Mouse (Mus musculus) left cerebral cortex, adult 2 months (tissue): ENCODE results near the gene Thg1l. TPM values are rescaled to one million over a fixed set of nuclear protein-coding genes. Genes with fewer than 3 reads are reported as not detected.

Source experiments
- DNase-seq, 2 experiments: peaks; one replicate each; pipeline ENCODE4 v3.0.0; 2021 to 2022; ENCODE audit warnings: low spot score in 2 of 2, mixed read lengths in 1 of 2; ENCODE audit errors: extremely low spot score in 1 of 2
- H3K27ac ChIP-seq: fragments of 200-600 bp; 2 replicates; pipeline ENCODE4 v1.8.1; 2022
- H3K4me3 ChIP-seq: fragments of 200-600 bp; 2 replicates; pipeline ENCODE4 v1.8.1; 2022
- CTCF ChIP-seq: fragments of 200-600 bp; IDR thresholded peaks from 2 replicates; pipeline ENCODE4 v1.8.1; 2022; ENCODE audit warnings: antibody characterized with exemption, mild to moderate bottlenecking, moderate library complexity
- intact Hi-C: fragments of 180-260 bp; cut with DNase I; formaldehyde crosslinking; loops from one replicate; pipeline ENCODE4 v1.15.1; 2025
- long read RNA-seq, 2 experiments: library from polyadenylated mRNA; stranded (forward); transcript quantifications; one replicate each; pipeline ENCODE4 v2.0.0; 2021; ENCODE audit warnings: borderline mapping rate in 2 of 2
- total RNA-seq, 2 experiments: library from RNA; stranded (reverse); gene quantifications; 2 replicates each; pipeline ENCODE4 v1.2.3; 2021

Thg1l gene
- 10 to 100 TPM; 10.4 to 12.2 TPM for total RNA-seq
- long read RNA-seq, experiment 1, result 0 reads
- long read RNA-seq, experiment 2, partial matches to known transcripts, result 0 of 1 reads
- long read RNA-seq, experiment 2, other reads (novel, unspliced or antisense), result 0 of 1 reads

DNA sequence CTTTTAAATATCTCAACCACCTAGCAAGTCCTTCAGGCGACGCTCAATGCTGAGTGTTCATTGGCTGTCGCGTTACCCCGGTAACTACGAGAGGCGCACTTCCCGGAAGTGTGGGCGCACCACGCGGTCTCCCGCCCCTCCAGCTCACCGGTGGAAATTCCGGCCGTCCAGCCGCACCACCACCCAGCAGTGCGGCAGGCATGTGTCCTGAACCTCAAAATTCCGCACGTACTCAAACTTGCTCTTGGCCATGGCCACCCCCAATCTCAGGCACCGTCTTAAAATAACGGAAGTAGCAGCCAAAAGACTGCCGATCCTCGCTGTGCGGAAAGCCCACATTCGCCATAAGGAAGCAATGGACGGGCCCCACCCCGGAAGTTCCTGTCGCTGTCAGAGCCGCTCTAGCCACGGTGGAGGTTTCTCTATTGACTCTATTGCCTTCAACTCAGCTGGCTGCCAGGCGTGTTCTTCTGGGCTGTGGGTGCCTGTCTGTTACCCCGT, at the start of gene Thg1l:
TSS of gene Thg1l (minus strand) at position 368 of the 501 bp plus-strand sequence.
- H3K4me3 ChIP-seq, result peak within 1 kb of the TSS; percentile 87
- intact Hi-C loops, result no loop called here
- H3K27ac ChIP-seq, result peak within 1 kb of the TSS; percentile 90
- no peak for TF ChIP-seq CTCF
- peak; percentile 85 to 88 for DNase-seq

DNA sequence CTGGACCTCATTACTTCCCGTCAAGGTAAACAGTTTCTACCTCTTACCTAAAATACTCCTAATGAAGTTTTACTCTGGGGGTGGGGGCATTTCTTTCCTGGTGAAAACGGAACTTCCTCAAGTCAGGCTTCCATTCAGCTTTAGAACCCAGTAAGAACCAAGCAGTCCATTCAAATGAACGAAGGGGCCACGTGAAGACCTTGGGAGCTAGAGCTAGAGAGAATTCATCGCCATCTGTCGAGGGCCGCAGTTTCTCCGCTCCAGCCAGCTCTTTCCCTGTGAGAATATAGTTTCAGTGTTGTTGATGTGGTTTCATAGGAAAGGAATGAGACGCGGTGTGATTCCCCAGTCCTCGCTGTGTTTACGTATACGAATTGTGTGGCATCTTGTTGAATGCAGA, 36.8 kb upstream of the Thg1l start:
- Histone ChIP-seq H3K4me3 (no peak overlapping the region), H3K27ac (no peak overlapping the region)
- intact Hi-C loops, result no loop called here
- DNase-seq, result no peak
- TF ChIP-seq CTCF, result no peak

- peak in 1 of 2 experiments; percentile 18 for DNase-seq
- Histone ChIP-seq H3K4me3 (no peak overlapping the region), H3K27ac (no peak overlapping the region)
- intact Hi-C loops, result no loop called here
- TF ChIP-seq CTCF, result no peak
These were observed 36.3 kb upstream of the Thg1l start for GRCm38 (mm10) chr11:45991604-45992003.

- no peak for TF ChIP-seq CTCF
- Histone ChIP-seq H3K4me3 (peak overlapping the region; percentile 49), H3K27ac (no peak overlapping the region; the same call in 1 of the 2 replicates)
- intact Hi-C loops, result no loop called here
- no peak for DNase-seq
These were observed 25.6 kb upstream of the Thg1l start for GRCm38 (mm10) chr11:45980893-45981253.

- intact Hi-C loops, result loop anchor here (5.0 kb wide), 1 partner anchor 222 kb away; no protein-coding TSS in a partner anchor
- peak; percentile 50 to 51 for DNase-seq
These were observed 24.9 kb upstream of the Thg1l start, which contains the start of gene Sox30 for GRCm38 (mm10) chr11:45979946-45980892. Gene Sox30, plus strand, starts transcription at chr11:45980310.

DNA sequence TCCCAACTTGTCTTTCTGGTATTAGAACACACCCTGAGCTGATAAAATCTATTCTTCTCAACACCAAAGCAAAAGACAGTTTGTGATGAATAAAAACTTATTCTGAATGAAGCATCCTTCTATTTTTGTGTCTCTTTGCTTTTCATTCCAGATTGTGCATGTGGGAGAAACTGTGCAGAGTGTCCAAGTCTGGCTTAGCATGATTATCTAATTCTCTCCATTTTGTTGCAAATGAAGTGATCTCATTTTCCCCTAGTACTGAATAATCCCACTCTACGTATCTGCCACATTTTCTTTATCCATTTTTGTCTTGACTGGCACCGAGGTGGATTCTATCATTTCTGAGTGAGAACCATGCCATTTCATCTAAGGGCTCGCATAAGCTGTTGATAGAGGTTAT, 20.8 kb upstream of the Thg1l start:
- no peak for DNase-seq
- no peak for TF ChIP-seq CTCF
- Histone ChIP-seq H3K27ac (peak overlapping the region; percentile 78), H3K4me3 (no peak overlapping the region)
- intact Hi-C loops, result loop anchor here (5.0 kb wide), 1 partner anchor 226 kb away; no protein-coding TSS in a partner anchor

More at GRCm38 (mm10) chr11:45979946-45980892, 24.9 kb upstream of the Thg1l start, which contains the start of gene Sox30:
- TF ChIP-seq CTCF, result no peak; the same call in 1 of the 2 replicates
- no peak within 1 kb of the TSS; the same call in 1 of the 2 replicates for H3K27ac ChIP-seq
- H3K4me3 ChIP-seq, result peak within 1 kb of the TSS; percentile 49

- Histone ChIP-seq H3K27ac (peak overlapping the region; percentile 67), H3K4me3 (no peak overlapping the region)
- DNase-seq, result no peak
- intact Hi-C loops, result no loop called here
- no peak for TF ChIP-seq CTCF
These were observed 19.2 kb upstream of the Thg1l start for GRCm38 (mm10) chr11:45974466-45974865.

DNA sequence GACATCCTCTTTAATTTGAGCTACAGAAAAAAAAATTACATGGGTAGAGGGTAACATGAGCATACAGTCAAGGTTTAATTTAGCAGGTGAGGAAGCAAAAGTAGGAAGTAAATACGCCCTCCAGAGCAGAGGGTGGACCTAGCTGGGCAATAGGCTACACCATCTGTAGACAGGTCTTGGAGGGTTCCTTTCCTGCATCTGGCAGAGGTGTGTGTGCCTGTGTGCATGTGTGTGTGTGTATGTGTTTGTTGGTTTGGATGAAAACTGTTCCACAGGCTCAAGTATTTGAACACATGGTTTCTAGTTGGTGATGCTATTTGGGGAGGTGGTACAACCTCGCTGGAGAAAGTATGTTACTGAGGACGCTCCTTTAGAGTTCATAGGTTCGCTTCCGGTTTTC, 18.3 kb upstream of the Thg1l start:
- no peak for TF ChIP-seq CTCF
- no peak for DNase-seq
- no peak overlapping the region for H3K4me3 ChIP-seq
- H3K27ac ChIP-seq, result peak overlapping the region; percentile 67
- intact Hi-C loops, result no loop called here

DNA sequence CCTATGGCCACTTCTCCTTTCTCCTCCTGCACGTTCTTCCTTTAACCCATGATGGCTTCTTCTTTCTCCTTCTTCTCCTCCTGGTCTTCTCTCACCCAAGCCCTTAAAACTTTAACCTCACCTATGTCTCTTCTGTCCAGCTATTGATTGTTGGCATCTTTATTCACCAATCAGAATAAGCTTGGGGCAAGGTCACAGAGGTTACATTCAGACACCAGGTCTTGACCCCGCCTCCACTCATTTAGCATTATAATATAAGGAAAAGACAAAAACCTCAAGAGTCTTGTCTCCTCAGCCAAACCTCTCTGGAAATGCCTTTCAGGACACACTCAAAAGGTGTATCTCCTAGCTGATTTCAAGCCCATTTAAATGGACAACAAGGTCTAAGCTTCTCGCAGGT, 13.2 kb upstream of the Thg1l start:
- intact Hi-C loops, result no loop called here

GRCm38 (mm10) chr11:45966896-45967295, 11.6 kb upstream of the Thg1l start:
- no peak overlapping the region for H3K27ac ChIP-seq
- H3K4me3 ChIP-seq, result no peak overlapping the region
- TF ChIP-seq CTCF, result no peak
- intact Hi-C loops, result no loop called here
- DNase-seq, result no peak

More for the DNA sequence above, 13.2 kb upstream of the Thg1l start:
- Histone ChIP-seq H3K4me3 (no peak overlapping the region), H3K27ac (no peak overlapping the region)
- TF ChIP-seq CTCF, result no peak
- no peak for DNase-seq

DNA sequence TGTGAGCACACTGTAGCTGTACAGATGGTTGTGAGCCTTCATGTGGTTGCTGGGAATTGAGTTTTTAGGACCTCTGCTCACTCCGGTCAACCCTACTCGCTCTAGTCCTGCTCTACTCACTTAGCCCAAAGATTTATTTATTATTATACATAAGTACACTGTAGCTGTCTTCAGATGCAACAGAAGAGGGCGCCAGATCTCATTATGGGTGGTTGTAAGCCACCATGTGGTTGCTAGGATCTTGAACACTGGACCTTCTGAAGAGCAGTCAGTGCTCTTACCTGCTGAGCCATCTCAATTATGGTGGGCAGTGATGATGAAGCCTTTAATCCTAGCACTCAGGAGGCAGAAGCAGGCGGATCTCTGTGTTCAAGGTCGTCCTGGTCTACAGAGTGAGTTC, 4.7 kb upstream of the Thg1l start:
- Histone ChIP-seq H3K4me3 (no peak overlapping the region), H3K27ac (no peak overlapping the region)
- no peak for DNase-seq
- intact Hi-C loops, result no loop called here
- TF ChIP-seq CTCF, result no peak; the same call in 1 of the 2 replicates

- Histone ChIP-seq H3K27ac (no peak overlapping the region), H3K4me3 (no peak overlapping the region)
- TF ChIP-seq CTCF, result peak; percentile 31
- no peak for DNase-seq
- intact Hi-C loops, result no loop called here
These were observed 4.3 kb upstream of the Thg1l start for GRCm38 (mm10) chr11:45959598-45959997.
